Comparison of ENCODE assay signal across 16 mouse cellular contexts in genomic region chr7:84314742-84315141, GRCm38 (mm10).
DNase-seq lines count a peak whose midpoint lies in the region; ATAC-seq lines count a peak whose summit lies in the region.
"Had no signal": no experiment of that assay in that cellular context is flagged by ENCODE, and none has a peak within 500 bp of the region (broad histone marks: within the 10 kb centered on the region; RNA-seq: fewer than 3 reads in every experiment).

No protein-coding gene starts in this region.

- no peak overlapping the region for H3K27ac ChIP-seq in midbrain, embryonic 11.5 days (ENCODE audit: low read depth, low read length)
- no peak overlapping the region for H3K27ac ChIP-seq in midbrain, embryonic 14.5 days (replicated peaks; ENCODE audit: low read depth, low read length)
- H3K27ac ChIP-seq: embryonic facial prominence, embryonic 13.5 days; embryonic facial prominence, embryonic 15.5 days; forebrain, embryonic 10.5 days; forebrain, embryonic 12.5 days had no signal

- H3K9me3 ChIP-seq in midbrain, embryonic 11.5 days (ENCODE audit: control insufficient read depth, low read length) = no peaks in the 10 kb centered on the region
- H3K9me3 ChIP-seq in midbrain, embryonic 14.5 days (ENCODE audit: control insufficient read depth, low read length) = no peaks in the 10 kb centered on the region
- H3K9me3 ChIP-seq: embryonic facial prominence, embryonic 13.5 days; embryonic facial prominence, embryonic 15.5 days; forebrain, embryonic 10.5 days; forebrain, embryonic 12.5 days had no signal

- WGBS in midbrain, embryonic 11.5 days = 88% methylated on average over 2 of the region's 2 CpGs
- 100% methylated on average over 2 of the region's 2 CpGs for WGBS in midbrain, embryonic 14.5 days

- H3K36me3 ChIP-seq in midbrain, embryonic 11.5 days (ENCODE audit: control insufficient read depth, insufficient read depth, low read length) = no peaks in the 10 kb centered on the region; the same call in 1 of the 2 replicates
- H3K36me3 ChIP-seq in midbrain, embryonic 14.5 days (ENCODE audit: control insufficient read depth, insufficient read depth, low read length) = peaks cover 17% of the 10 kb centered on the region
- H3K36me3 ChIP-seq: embryonic facial prominence, embryonic 13.5 days; embryonic facial prominence, embryonic 15.5 days had no signal

- no peak for ATAC-seq in midbrain, embryonic 11.5 days (ENCODE audit: low FRiP score)
- ATAC-seq in midbrain, embryonic 14.5 days (ENCODE audit: low FRiP score, low TSS enrichment) = no peak
- peak; percentile 55 for ATAC-seq in granulocyte monocyte progenitor cell, adult 5-6 weeks (replicated peaks; ENCODE audit: poor library complexity, severe bottlenecking)
- ATAC-seq: forebrain, embryonic 14.5 days; forebrain, embryonic 16.5 days had no signal

- no peak overlapping the region for H3K4me3 ChIP-seq in midbrain, embryonic 11.5 days (ENCODE audit: low read depth, low read length)
- no peak overlapping the region for H3K4me3 ChIP-seq in midbrain, embryonic 14.5 days (replicated peaks; ENCODE audit: low read depth, low read length)
- H3K4me3 ChIP-seq: embryonic facial prominence, embryonic 13.5 days; embryonic facial prominence, embryonic 15.5 days; erythroblast, embryonic 14.5 days; forebrain, embryonic 10.5 days; forebrain, embryonic 12.5 days had no signal

- H3K9ac ChIP-seq in midbrain, embryonic 11.5 days (ENCODE audit: low read length) = no peak overlapping the region
- H3K9ac ChIP-seq in midbrain, embryonic 14.5 days (replicated peaks; ENCODE audit: low read length) = no peak overlapping the region
- H3K9ac ChIP-seq: embryonic facial prominence, embryonic 13.5 days; embryonic facial prominence, embryonic 15.5 days; forebrain, embryonic 12.5 days had no signal

- peak; percentile 61 for DNase-seq in midbrain, embryonic 11.5 days (ENCODE audit: low spot score, missing footprints)
- no peak for DNase-seq in midbrain, embryonic 14.5 days
- no peak for DNase-seq in adrenal gland, postnatal 4 days (ENCODE audit: low spot score in 2 of 2)
- DNase-seq in gastrocnemius, postnatal 25 days = no peak
- DNase-seq: adrenal gland, adult 2 months; cerebellum, adult 11-12 months; cerebellum, adult 2 months; cerebellum, adult 9-10 months had no signal

- H3K4me2 ChIP-seq in midbrain, embryonic 11.5 days = no peak overlapping the region
- no peak overlapping the region for H3K4me2 ChIP-seq in midbrain, embryonic 14.5 days (ENCODE audit: low read length)
- H3K4me2 ChIP-seq: embryonic facial prominence, embryonic 13.5 days; embryonic facial prominence, embryonic 15.5 days; forebrain, embryonic 12.5 days had no signal

- H3K4me1 ChIP-seq in midbrain, embryonic 11.5 days (ENCODE audit: control insufficient read depth, insufficient read depth, low read length) = no peaks in the 10 kb centered on the region
- H3K4me1 ChIP-seq in midbrain, embryonic 14.5 days (ENCODE audit: control insufficient read depth, insufficient read depth, low read length) = no peaks in the 10 kb centered on the region
- H3K4me1 ChIP-seq: forebrain, embryonic 12.5 days had no signal

- no peaks in the 10 kb centered on the region for H3K27me3 ChIP-seq in midbrain, embryonic 11.5 days (ENCODE audit: control insufficient read depth, insufficient read depth, low read length)
- H3K27me3 ChIP-seq in midbrain, embryonic 14.5 days (ENCODE audit: control insufficient read depth, insufficient read depth, low read length) = no peaks in the 10 kb centered on the region
- H3K27me3 ChIP-seq: embryonic facial prominence, embryonic 13.5 days; embryonic facial prominence, embryonic 15.5 days; forebrain, embryonic 12.5 days had no signal
